Mouse (Mus musculus): Measurements from ENCODE around the gene Ccdc71l. TPM values are rescaled to one million over a fixed set of nuclear protein-coding genes. Genes with fewer than 3 reads are reported as not detected.

Gene Ccdc71l
- polyA plus RNA-seq (2012; rRNA removed), result 8.1 and 8.7 TPM in 2 replicates

GRCm38 (mm10) chr12:32378528-32379295 lies at the start of gene Ccdc71l:
Gene Ccdc71l (plus strand): TSS chr12:32378704.
- peak; percentile 55 to 78 for DNase-seq (ENCODE audit: extremely low spot score in 1 of 2, low spot score in 1 of 2)

DNA sequence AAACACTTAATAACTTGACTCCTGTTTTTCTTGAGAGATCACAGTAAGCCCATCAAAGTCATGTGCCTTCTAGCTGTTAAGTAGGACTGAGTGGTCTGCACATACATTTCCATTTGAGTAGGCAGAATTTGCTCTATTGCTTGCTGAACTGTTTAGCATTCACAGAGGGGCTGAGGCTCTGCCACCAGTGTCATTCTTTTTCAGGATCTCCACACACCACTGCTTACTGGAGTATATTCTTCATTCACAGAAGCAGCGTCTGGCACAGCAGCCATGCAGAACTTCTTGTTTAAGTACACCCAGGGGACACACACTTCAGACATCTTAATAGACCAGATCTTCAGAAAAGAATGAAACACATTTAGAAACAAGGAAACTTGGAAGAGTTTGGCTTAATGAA lies 39.4 kb upstream of the Ccdc71l start:
- no peak for DNase-seq (ENCODE audit: extremely low spot score in 1 of 2, low spot score in 1 of 2)

- no peak for DNase-seq (ENCODE audit: extremely low spot score in 1 of 2, low spot score in 1 of 2)
These were observed 35.0 kb upstream of the Ccdc71l start for GRCm38 (mm10) chr12:32343487-32343886.

- no peak for DNase-seq (ENCODE audit: extremely low spot score in 1 of 2, low spot score in 1 of 2)
These were observed 32.4 kb upstream of the Ccdc71l start for GRCm38 (mm10) chr12:32346121-32346520.

DNA sequence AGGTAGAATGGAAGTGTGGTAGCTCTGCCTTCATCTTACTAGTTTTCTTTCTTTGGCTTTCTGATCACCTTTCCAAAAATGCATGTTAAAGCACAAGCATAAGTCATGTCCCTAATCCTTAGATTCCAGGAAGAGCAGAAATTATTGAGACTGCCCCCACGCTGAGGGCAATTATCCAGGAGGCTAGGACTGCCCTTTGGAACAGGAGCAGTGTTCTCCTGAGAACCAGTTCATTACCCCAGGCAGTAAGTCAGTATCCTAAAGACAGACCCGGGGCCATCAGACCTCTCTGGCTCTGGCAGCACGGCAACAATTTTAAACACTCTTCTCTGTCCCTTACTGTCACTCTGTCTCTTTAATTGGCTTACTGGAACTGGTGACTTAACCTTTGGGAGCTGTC lies 30.0 kb upstream of the Ccdc71l start:
- no peak for DNase-seq (ENCODE audit: extremely low spot score in 1 of 2, low spot score in 1 of 2)

DNA sequence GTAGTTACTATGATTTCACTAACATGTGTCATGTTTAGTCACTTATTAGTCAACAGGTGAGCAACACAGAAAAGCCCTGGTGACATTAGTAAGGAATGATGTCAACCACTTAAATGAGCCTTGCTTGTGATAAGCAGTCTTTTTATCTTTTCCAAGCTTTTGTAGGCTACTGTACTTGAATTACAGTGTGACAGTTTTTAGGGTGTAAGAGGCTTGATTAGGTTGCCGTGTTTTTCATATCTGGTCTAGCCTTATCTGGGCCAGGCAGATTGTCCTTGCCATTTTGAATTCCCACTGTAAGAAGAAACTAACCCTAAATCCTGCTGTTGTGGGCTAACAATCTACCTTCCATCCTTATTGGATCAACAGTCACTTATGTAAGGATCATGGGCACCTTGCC lies 26.6 kb upstream of the Ccdc71l start:
- no peak for DNase-seq (ENCODE audit: extremely low spot score in 1 of 2, low spot score in 1 of 2)

- peak; percentile 33 to 86 for DNase-seq (ENCODE audit: extremely low spot score in 1 of 2, low spot score in 1 of 2)
These were observed 807 bp downstream of the Ccdc71l start for GRCm38 (mm10) chr12:32379296-32379725.

- DNase-seq (ENCODE audit: extremely low spot score in 1 of 2, low spot score in 1 of 2), result no peak
These were observed 1.2 kb downstream of the Ccdc71l start for GRCm38 (mm10) chr12:32379731-32380130.

DNA sequence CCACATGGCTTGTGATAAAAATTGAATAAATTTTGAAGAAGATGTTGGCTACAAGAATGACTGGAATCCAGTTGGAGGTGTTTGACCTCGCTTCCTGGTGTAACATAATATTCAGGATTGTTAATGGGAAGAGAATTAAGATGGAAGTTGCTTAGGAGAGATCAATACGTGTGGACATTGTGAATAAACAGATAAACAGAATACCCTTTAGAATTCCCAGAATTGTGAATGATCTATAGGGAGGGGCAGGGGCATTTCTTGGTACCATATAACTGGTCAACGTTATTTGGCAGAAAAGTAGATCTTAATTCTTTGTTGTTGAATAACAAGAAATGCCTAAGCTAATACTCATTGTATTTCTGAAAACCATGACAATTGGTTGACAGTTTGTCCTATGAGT lies 2.0 kb downstream of the Ccdc71l start:
- DNase-seq (ENCODE audit: extremely low spot score in 1 of 2, low spot score in 1 of 2), result no peak

DNA sequence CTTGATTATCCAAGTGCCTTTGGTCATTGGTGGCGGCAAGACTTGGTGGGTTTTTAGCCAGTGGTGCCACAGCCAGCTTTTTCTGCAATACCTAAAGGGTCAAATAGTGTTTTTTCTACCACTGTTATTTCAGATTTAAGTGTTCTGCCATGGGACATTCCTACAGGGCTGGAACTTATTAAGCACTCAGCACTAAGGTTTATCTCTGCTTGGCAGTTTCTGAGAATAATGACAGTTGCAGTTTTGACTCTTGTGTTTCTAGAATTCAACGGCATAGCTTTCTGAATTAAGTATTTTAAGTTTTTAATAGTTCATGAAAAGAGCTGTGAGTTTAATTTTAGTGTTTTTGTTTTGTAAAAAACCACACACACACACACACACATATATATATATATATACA lies 2.5 kb downstream of the Ccdc71l start:
- no peak for DNase-seq (ENCODE audit: extremely low spot score in 1 of 2, low spot score in 1 of 2)

DNA sequence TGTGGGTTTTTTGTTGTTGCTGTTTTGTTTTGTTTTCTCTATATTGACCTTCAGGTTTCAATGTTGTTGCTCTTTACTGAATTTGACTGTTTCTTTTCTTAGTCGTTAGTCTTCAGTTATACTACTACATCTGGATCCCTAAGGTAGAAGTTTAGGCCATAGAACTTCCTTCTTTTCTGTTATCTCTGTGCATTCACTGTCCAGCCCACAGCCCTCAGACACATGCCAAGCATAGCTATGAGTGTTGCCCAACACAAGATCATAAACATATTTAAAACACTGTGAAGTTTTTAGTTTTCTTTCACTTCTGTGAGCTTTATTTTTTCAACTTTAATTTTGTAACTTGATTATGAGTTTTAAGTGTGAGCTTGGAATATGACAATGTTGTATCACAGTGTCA lies 41.0 kb downstream of the Ccdc71l start:
- DNase-seq (ENCODE audit: extremely low spot score in 1 of 2, low spot score in 1 of 2), result no peak

- DNase-seq (ENCODE audit: extremely low spot score in 1 of 2, low spot score in 1 of 2), result no peak
These were observed 49.3 kb downstream of the Ccdc71l start for GRCm38 (mm10) chr12:32427832-32428231.

GRCm38 (mm10) chr12:32431004-32431403 lies 52.5 kb downstream of the Ccdc71l start:
- DNase-seq (ENCODE audit: extremely low spot score in 1 of 2, low spot score in 1 of 2), result no peak

Other genes with a start within 250 kb of the Ccdc71l start
- gene Pik3cg, start 170.0 kb upstream of the Ccdc71l start, polyA plus RNA-seq (2012; rRNA removed), result 1.6 and 2.5 TPM in 2 replicates